Mouse (Mus musculus): ENCODE measurements around the gene Sptb. TPM values are rescaled to one million over a fixed set of nuclear protein-coding genes. Genes with fewer than 3 reads are reported as not detected.
A peak's percentile ranks its signal among the peaks of the same experiment; 100 is the strongest.

The Sptb gene
- polyA plus RNA-seq, 1 experiment from 2014 or later: 3.8 TPM

DNA sequence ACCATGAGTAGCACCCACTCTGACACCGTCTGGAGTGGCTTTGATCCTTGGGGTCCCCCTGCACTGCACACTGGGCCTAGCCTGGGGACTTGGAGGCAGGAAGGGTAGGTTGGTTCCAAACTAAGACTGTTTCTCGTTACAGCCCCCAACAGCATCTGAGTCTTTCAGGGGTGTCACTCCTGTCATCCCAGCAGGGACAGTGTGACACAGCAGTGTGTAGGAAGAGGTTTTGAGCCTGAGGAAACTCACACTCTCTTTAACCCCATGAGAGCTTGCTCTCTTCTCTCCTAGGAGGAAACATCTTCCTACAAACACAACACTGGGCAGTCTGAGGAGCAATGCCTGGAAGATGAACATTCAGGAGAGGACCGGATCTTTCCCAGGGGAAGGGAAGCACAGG lies 115.8 kb downstream of the Sptb start:
- Histone ChIP-seq H3K27ac (replicated peaks) (0 out of 2 replicates have a peak overlapping the region, but pooled peaks have one; percentile 4), H3K36me3 (no peaks in the 10 kb centered on the region), H3K27me3 (ENCODE audit: low read depth, poor library complexity, severe bottlenecking) (peaks cover 17% of the 10 kb centered on the region), H3K9me3 (replicated peaks) (no peaks in the 10 kb centered on the region), H3K4me3 (no peak overlapping the region), H3K4me1 (peaks cover 27% of the 10 kb centered on the region)
- no peak for DNase-seq (ENCODE audit: low spot score)
- WGBS: 59% methylated on average over 3 of the region's 3 CpGs

DNA sequence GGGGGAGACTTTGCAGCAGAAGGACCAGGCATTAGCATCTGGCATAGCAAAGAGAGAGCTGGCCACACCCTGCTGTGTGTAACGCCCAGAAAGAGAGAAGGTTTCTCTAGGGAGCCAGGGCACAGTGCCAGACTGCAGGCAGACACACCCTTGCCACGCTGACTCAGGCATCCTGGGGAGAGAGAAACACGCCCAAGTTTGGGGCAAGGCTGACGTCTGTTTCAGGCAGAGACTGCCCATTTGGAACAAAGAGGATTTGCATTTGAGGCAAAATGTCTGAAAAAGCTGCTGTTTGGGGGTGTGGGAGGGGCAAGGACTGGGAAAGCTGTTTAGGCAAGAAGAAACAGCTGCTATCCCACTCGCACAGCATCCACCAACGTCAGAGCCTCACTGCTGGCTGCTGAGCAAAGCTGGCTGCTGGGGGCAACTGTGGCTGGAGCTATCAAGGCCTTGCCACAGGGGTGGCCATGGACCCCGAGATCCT lies 116.5 kb downstream of the Sptb start:
- Histone ChIP-seq H3K27ac (replicated peaks) (peak overlapping the region; percentile 4), H3K4me1 (peaks cover 27% of the 10 kb centered on the region), H3K4me3 (no peak overlapping the region), H3K27me3 (ENCODE audit: low read depth, poor library complexity, severe bottlenecking) (peaks cover 17% of the 10 kb centered on the region), H3K9me3 (replicated peaks) (no peaks in the 10 kb centered on the region), H3K36me3 (no peaks in the 10 kb centered on the region)
- no peak for DNase-seq (ENCODE audit: low spot score)
- 14% methylated on average over 7 of the region's 7 CpGs for WGBS

DNA sequence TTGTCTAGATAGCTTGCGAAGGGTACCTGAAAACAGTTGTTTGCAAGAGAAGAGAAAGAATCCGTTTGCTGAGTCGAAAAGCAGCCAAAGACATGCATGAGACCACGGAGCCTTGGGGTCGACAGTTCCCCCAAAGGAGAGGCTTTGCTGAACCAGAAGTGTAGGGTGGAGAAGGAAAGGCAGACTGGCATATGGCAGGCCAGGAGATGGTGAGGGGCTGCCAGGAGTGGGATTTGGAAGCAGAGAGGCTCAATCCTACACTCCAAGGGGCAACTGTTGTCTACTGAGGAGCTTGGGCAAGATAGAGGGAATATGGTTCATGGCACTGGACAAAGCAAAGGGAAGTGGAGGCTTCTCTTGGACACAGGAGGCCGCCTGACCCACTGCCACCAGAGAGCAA lies 117.1 kb downstream of the Sptb start:
- no peaks in the 10 kb centered on the region for H3K9me3 ChIP-seq (replicated peaks)
- peaks cover 17% of the 10 kb centered on the region for H3K27me3 ChIP-seq (ENCODE audit: low read depth, poor library complexity, severe bottlenecking)
- 79% methylated on average over 6 of the region's 6 CpGs for WGBS
- no peaks in the 10 kb centered on the region for H3K36me3 ChIP-seq
- H3K27ac ChIP-seq (replicated peaks): no peak overlapping the region
- H3K4me3 ChIP-seq: no peak overlapping the region
- peaks cover 28% of the 10 kb centered on the region for H3K4me1 ChIP-seq
- no peak for DNase-seq (ENCODE audit: low spot score)

DNA sequence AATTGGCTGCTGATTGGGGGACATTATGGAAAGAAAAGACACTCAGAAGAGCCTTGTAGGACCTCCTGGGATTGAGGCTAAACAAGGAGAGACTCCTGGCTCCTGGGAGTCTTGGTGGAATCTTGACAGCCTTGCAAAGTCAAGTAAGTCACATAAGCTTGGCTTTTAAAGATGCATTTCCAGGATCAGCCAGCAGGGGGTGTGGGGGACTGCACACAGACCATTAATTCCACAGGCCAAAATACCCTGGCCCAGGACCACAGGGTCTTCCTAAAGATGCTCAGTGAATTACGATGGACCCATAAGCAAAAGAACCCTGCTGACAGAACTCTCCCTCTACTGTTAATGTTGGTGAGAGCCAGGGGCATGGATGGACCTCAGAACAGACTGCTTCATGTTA lies 118.1 kb downstream of the Sptb start:
- 64% methylated on average over 1 of the region's 1 CpGs for WGBS

DNA sequence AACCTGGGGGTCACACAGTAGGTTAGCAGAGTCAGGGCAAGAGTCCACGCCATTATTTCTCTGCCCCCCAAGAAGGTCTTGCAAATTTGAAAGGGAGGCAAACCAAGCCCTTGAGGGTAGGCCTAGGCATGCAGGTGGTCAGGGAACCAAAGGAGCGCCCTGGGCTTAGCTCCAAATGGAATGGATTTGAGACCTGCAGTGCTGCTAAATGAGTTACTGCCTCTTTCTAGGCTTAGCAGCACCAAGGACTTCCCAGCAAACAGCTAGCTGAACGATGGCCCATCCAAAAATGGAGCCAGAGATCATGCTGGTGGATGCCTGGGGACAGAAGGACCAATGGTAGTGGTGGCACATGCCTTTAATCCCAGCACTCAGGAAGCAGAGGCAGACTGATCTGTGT lies 119.3 kb downstream of the Sptb start:
- Histone ChIP-seq H3K27ac (replicated peaks) (no peak overlapping the region), H3K4me3 (no peak overlapping the region), H3K36me3 (no peaks in the 10 kb centered on the region), H3K27me3 (ENCODE audit: low read depth, poor library complexity, severe bottlenecking) (peaks cover 14% of the 10 kb centered on the region), H3K4me1 (peaks cover 21% of the 10 kb centered on the region), H3K9me3 (replicated peaks) (no peaks in the 10 kb centered on the region)
- DNase-seq (ENCODE audit: low spot score): no peak
- 81% methylated on average over 3 of the region's 3 CpGs for WGBS

More for the DNA sequence above, 118.1 kb downstream of the Sptb start:
- peaks cover 17% of the 10 kb centered on the region for H3K27me3 ChIP-seq (ENCODE audit: low read depth, poor library complexity, severe bottlenecking)
- H3K4me3 ChIP-seq: no peak overlapping the region
- no peak overlapping the region for H3K27ac ChIP-seq (replicated peaks)
- DNase-seq (ENCODE audit: low spot score): peak; percentile 75
- no peaks in the 10 kb centered on the region for H3K9me3 ChIP-seq (replicated peaks)
- peaks cover 25% of the 10 kb centered on the region for H3K4me1 ChIP-seq
- H3K36me3 ChIP-seq: no peaks in the 10 kb centered on the region

DNA sequence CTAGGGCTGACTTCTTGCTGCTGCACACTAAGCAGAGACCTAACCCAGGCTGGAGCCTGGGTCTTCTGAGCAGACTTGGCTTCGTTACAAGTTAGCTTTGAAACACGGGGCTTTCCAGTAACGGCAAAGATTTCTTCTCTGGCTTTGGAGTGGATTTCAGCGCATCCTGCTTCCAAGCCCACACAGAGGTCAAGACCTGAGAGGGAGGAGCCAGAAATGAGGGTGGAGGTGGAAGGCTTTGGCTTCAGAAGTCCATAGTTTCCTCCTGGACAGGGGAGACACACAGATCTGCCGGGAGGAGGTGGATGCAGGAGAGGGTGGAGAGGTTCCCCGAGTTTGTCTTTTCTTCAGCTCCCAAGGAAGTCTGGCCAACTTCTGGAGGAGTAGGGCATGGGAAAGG lies 120.8 kb downstream of the Sptb start:
- WGBS: 76% methylated on average over 6 of the region's 6 CpGs
- H3K9me3 ChIP-seq (replicated peaks): no peaks in the 10 kb centered on the region
- no peaks in the 10 kb centered on the region for H3K36me3 ChIP-seq
- no peak for DNase-seq (ENCODE audit: low spot score)
- H3K27me3 ChIP-seq (ENCODE audit: low read depth, poor library complexity, severe bottlenecking): peaks cover 11% of the 10 kb centered on the region; the same call in 1 of the 2 replicates
- H3K4me1 ChIP-seq: peaks cover 18% of the 10 kb centered on the region
- no peak overlapping the region for H3K27ac ChIP-seq (replicated peaks)
- H3K4me3 ChIP-seq: no peak overlapping the region

DNA sequence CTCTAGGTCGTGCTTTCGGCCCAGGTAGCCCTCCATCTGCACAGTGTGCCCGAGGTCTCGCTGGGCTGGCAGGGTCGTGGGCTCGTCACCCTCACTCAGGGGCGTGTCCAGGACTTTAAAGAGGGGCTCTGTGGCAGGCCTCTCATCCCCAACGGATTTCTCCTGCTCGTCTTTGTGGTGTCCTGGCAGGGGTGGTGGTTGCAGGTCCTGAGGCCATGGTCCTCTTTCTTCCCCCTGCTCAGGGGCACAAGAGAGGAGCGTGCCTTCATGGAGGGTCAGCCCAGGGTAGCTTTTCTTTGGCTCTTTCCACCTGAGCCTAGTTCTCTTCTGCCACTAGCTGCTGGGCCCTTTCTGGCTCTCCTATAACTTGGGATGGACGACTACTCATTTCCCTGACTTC lies 123.0 kb downstream of the Sptb start:
- WGBS: 58% methylated on average over 11 of the region's 11 CpGs
- H3K4me3 ChIP-seq: no peak overlapping the region

DNA sequence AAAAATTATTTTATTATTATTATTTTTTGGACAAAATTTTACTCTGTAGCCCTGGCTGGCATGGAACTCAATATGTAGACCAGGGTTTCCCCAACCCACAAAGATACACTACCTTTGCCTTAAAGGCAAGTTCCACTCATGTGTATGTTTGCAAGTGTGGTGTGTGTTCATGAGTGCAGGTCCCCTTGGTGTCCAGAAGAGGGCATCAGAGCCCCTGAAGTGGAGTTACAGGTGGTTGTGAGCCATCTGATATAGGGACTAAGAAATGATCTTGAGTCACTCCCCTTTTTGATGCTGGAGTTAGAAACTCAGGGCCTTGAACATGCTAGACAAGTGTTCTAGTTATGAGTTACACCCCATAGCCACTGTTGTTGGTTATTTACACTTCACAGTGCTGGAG lies 125.3 kb downstream of the Sptb start:
- Histone ChIP-seq H3K9me3 (replicated peaks) (no peaks in the 10 kb centered on the region), H3K36me3 (no peaks in the 10 kb centered on the region), H3K4me1 (peaks cover 24% of the 10 kb centered on the region), H3K27ac (replicated peaks) (no peak overlapping the region), H3K4me3 (no peak overlapping the region), H3K27me3 (ENCODE audit: low read depth, poor library complexity, severe bottlenecking) (no peaks in the 10 kb centered on the region)
- DNase-seq (ENCODE audit: low spot score): no peak

More for the DNA sequence above, 123.0 kb downstream of the Sptb start:
- Histone ChIP-seq H3K27ac (replicated peaks) (no peak overlapping the region), H3K4me1 (peaks cover 17% of the 10 kb centered on the region), H3K36me3 (no peaks in the 10 kb centered on the region), H3K27me3 (ENCODE audit: low read depth, poor library complexity, severe bottlenecking) (no peaks in the 10 kb centered on the region), H3K9me3 (replicated peaks) (no peaks in the 10 kb centered on the region)
- no peak for DNase-seq (ENCODE audit: low spot score)

DNA sequence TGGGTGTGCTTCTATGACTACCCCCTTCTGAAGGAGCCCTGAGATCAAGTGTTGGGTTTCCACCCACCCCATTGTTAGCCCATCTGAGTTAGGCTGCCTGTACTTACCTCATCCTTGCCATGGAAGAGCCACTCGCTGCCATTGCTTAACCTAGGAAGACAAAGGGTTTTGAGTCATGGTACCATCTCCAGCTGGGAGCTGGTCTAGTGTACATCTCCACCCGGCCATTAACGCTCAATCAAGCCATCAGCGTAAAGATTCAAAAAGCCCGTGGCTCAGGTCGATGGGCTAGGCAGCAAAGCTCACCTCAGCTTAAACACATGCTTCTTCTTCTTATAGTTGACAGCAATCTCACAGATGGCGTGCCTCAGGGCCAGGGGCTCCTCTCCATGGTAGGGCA lies 126.9 kb downstream of the Sptb start:
- H3K27ac ChIP-seq (replicated peaks): peak overlapping the region; percentile 3; the same call in 1 of the 2 replicates
- no peaks in the 10 kb centered on the region for H3K27me3 ChIP-seq (ENCODE audit: low read depth, poor library complexity, severe bottlenecking)
- peaks cover 21% of the 10 kb centered on the region for H3K4me1 ChIP-seq
- no peak for DNase-seq (ENCODE audit: low spot score)
- H3K36me3 ChIP-seq: no peaks in the 10 kb centered on the region
- WGBS: 89% methylated on average over 7 of the region's 7 CpGs
- no peak overlapping the region for H3K4me3 ChIP-seq
- no peaks in the 10 kb centered on the region for H3K9me3 ChIP-seq (replicated peaks)

DNA sequence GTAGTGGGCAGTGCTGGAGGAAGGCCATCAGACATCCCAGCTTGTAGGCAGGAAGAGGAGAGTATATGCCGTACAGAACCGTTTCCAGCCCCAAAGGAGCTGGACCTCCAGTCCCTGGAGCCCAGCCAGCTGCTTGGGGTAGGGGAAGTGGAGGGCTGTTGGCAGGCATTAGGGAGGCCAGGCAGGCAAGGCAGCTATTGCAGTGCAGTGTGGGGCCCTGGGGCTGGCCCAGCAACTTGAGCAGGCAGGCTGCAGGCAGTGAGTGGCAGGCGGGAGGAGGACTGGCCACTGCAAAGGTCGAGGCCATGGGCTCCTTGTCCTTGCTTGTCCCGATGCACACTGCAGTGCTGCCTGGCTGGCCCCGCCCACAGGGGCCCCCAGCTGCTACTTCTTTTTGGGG lies 127.5 kb downstream of the Sptb start:
- Histone ChIP-seq H3K27me3 (ENCODE audit: low read depth, poor library complexity, severe bottlenecking) (no peaks in the 10 kb centered on the region), H3K27ac (replicated peaks) (peak overlapping the region; percentile 3; the same call in 1 of the 2 replicates), H3K9me3 (replicated peaks) (no peaks in the 10 kb centered on the region), H3K4me3 (no peak overlapping the region), H3K36me3 (no peaks in the 10 kb centered on the region), H3K4me1 (peaks cover 17% of the 10 kb centered on the region)
- WGBS: 50% methylated on average over 6 of the region's 6 CpGs
- DNase-seq (ENCODE audit: low spot score): no peak

DNA sequence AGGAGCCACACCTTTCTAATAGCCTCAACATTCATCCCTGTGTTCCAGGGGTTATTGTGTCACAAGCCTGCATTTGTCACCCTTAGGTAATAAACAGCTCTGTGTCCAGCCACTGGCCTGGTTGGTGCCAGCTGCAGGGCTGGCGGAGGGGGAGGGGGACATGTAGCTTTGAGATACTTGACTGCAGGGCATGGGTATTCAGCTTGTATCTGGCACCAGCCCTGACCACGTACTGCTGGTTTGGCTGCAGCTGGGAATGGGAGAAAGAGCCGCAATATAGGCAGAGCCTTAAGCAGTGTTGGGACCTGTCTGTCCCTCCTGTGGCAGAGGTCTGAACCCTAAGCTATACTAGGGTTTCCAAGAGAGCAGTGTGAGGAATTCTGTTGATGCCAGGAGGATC lies 128.2 kb downstream of the Sptb start:
- no peak overlapping the region for H3K27ac ChIP-seq (replicated peaks)
- H3K27me3 ChIP-seq (ENCODE audit: low read depth, poor library complexity, severe bottlenecking): no peaks in the 10 kb centered on the region
- H3K9me3 ChIP-seq (replicated peaks): 0 out of 2 replicates have a peak, but pooled peaks cover under 1% of the 10 kb centered on the region
- no peak overlapping the region for H3K4me3 ChIP-seq
- 88% methylated on average over 3 of the region's 3 CpGs for WGBS
- H3K4me1 ChIP-seq: peaks cover 17% of the 10 kb centered on the region
- no peaks in the 10 kb centered on the region for H3K36me3 ChIP-seq
- no peak for DNase-seq (ENCODE audit: low spot score)

DNA sequence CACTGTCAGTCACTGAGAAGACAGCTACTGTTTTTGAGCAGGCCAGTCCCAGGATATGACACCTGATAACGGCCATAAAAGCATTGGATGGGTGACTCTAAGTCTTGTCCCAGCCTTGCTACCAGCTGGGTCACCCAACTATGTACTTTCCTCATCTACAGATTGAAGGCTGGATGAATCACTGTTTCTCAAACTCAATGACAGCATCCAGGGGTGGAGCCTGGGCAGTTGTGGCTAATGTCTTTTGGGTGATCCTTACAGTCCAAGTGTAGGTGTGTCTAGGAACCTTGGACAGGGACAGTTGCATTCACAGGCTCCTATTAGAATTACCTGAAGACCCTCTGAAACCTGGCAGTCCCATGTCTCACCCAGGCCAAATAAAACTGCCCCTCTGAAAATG lies 130.5 kb downstream of the Sptb start:
- Histone ChIP-seq H3K27me3 (ENCODE audit: low read depth, poor library complexity, severe bottlenecking) (no peaks in the 10 kb centered on the region), H3K4me3 (no peak overlapping the region), H3K9me3 (replicated peaks) (peaks cover 7% of the 10 kb centered on the region; the same call in 1 of the 2 replicates), H3K27ac (replicated peaks) (no peak overlapping the region), H3K36me3 (peaks cover 7% of the 10 kb centered on the region; the same call in 1 of the 2 replicates), H3K4me1 (peaks cover 17% of the 10 kb centered on the region)
- WGBS: 85% methylated on average over 1 of the region's 1 CpGs
- DNase-seq (ENCODE audit: low spot score): no peak

DNA sequence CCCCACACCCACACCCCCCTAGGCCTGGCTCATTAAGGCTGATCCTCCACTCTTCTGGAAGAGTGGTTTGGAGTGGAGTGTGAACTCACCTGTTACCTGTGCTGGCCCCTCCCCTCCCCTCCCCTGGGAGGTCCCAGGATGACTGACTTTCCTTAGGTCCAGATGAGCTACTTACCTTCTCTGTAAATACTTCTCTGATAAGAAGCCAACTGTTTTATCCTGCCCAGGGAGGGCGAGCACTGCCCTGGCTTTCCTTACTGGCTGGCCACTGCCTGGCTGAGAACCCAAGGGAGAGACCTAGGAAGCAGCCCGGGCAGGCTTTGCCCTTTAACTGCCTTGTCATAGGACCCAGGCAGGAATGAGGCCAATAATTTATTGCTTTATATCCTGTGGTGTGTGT lies 131.9 kb downstream of the Sptb start:
- Histone ChIP-seq H3K27me3 (ENCODE audit: low read depth, poor library complexity, severe bottlenecking) (no peaks in the 10 kb centered on the region), H3K4me3 (no peak overlapping the region), H3K9me3 (replicated peaks) (peaks cover 7% of the 10 kb centered on the region; the same call in 1 of the 2 replicates), H3K36me3 (peaks cover 7% of the 10 kb centered on the region; the same call in 1 of the 2 replicates), H3K4me1 (peaks cover 17% of the 10 kb centered on the region), H3K27ac (replicated peaks) (no peak overlapping the region)
- DNase-seq (ENCODE audit: low spot score): no peak
- WGBS: 91% methylated on average over 2 of the region's 2 CpGs

DNA sequence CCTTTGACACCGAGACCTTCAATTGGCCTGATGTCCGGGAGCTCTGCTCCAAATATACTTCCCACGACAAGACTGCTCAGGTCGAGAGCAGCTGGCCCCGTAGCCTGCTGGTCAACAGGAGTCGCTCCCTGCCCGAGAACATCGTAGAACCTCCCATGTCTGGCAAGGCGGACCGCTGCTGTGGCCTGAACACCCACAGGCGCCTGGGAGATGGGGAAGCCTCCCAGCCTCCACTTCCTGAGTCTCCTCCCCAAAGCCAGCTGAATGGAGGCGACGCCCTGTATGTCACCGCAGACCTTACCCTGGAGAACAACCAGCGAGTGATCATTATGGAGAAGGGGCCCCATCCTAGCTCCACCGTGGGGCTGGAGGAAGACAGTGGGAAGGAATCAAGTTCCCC lies 132.5 kb downstream of the Sptb start:
- Histone ChIP-seq H3K4me3 (no peak overlapping the region), H3K9me3 (replicated peaks) (peaks cover 7% of the 10 kb centered on the region; the same call in 1 of the 2 replicates), H3K27ac (replicated peaks) (no peak overlapping the region), H3K36me3 (peaks cover 7% of the 10 kb centered on the region; the same call in 1 of the 2 replicates), H3K4me1 (peaks cover 17% of the 10 kb centered on the region), H3K27me3 (ENCODE audit: low read depth, poor library complexity, severe bottlenecking) (no peaks in the 10 kb centered on the region)
- WGBS: 95% methylated on average over 16 of the region's 16 CpGs
- no peak for DNase-seq (ENCODE audit: low spot score)
